Mouse (Mus musculus) neural tube, embryonic 11.5 days (tissue): ENCODE data around the gene Ide. TPM values are rescaled to one million over a fixed set of nuclear protein-coding genes. Genes with fewer than 3 reads are reported as not detected.

ENCODE experiments used
- ATAC-seq: fragments of 200-750 bp; cut with Nextera tagmentation; 2 replicates; pipeline ENCODE4 v1.8.0; 2017; ENCODE audit warnings: moderate number of reproducible peaks, mild to moderate bottlenecking, moderate TSS enrichment, moderate library complexity; ENCODE audit not compliant: insufficient read depth, low FRiP score, low TSS enrichment
- DNase-seq: peaks from one replicate; pipeline ENCODE4 v3.0.0-alpha.2; 2015; ENCODE audit warnings: low spot score
- H3K27ac ChIP-seq: fragments of 300-500 bp; sonication (generic); 2 replicates; pipeline ENCODE4 v1.5.1; 2014; ENCODE audit warnings: low read depth, mild to moderate bottlenecking, low read length
- H3K27me3 ChIP-seq: fragments of 300-500 bp; sonication (generic); 2 replicates; pipeline ENCODE4 v1.6.1; 2014; ENCODE audit warnings: mild to moderate bottlenecking, low read length, mixed read lengths; ENCODE audit not compliant: control insufficient read depth, insufficient read depth
- H3K36me3 ChIP-seq: fragments of 300-500 bp; sonication (generic); 2 replicates; pipeline ENCODE4 v1.6.1; 2014; ENCODE audit warnings: mild to moderate bottlenecking, low read length, moderate library complexity, mixed read lengths; ENCODE audit not compliant: control insufficient read depth, insufficient read depth
- H3K4me1 ChIP-seq: fragments of 300-500 bp; sonication (generic); 2 replicates; pipeline ENCODE4 v1.6.1; 2014; ENCODE audit warnings: low read length, mixed read lengths; ENCODE audit not compliant: control insufficient read depth, insufficient read depth
- H3K4me2 ChIP-seq: fragments of 300-500 bp; sonication (generic); 2 replicates; pipeline ENCODE4 v1.6.1; 2014; ENCODE audit warnings: low read depth, mild to moderate bottlenecking, moderate library complexity
- H3K4me3 ChIP-seq: fragments of 300-500 bp; sonication (generic); 2 replicates; pipeline ENCODE4 v1.5.1; 2014; ENCODE audit warnings: low read depth, low read length
- H3K9ac ChIP-seq: fragments of 300-500 bp; sonication (generic); 2 replicates; pipeline ENCODE4 v1.6.1; 2014; ENCODE audit warnings: mild to moderate bottlenecking, low read length
- H3K9me3 ChIP-seq: fragments of 300-500 bp; sonication (generic); 2 replicates; pipeline ENCODE4 v1.6.1; 2016; ENCODE audit warnings: low read length; ENCODE audit not compliant: control insufficient read depth
- WGBS: fragments of 180-500 bp; shearing (Covaris S2); extraction: QIAGEN DNeasy Blood & Tissue Kit; methylation state at CpG from one replicate; pipeline ENCODE4 v1.1.7; 2014; 5-methylcytosine and 5-hydroxymethylcytosine counted together
- polyA plus RNA-seq: library from polyadenylated mRNA; unstranded; fragments of >200 nt; fragmentation: Nextera tagmentation; extraction: Ambion mirVana; gene quantifications from 2 replicates; pipeline ENCODE4 v1.2.1, GENCODE M21; 2014

Gene Ide
- polyA plus RNA-seq, 1 experiment from 2014 or later: 67.0 TPM

- WGBS: 94% methylated on average over 16 of the region's 16 CpGs
- Histone ChIP-seq H3K4me1 (no peaks in the 10 kb centered on the region), H3K4me3 (no peak overlapping the region), H3K9me3 (no peaks in the 10 kb centered on the region), H3K27ac (no peak overlapping the region), H3K4me2 (no peak overlapping the region), H3K27me3 (no peaks in the 10 kb centered on the region), H3K9ac (no peak overlapping the region), H3K36me3 (no peaks in the 10 kb centered on the region; the same call in 1 of the 2 replicates)
- ATAC-seq (no peak), DNase-seq (no peak)
These were observed 68.5 kb downstream of the Ide start for GRCm38 (mm10) chr19:37269106-37269505.

GRCm38 (mm10) chr19:37265333-37266103, 72.1 kb downstream of the Ide start:
- no peak overlapping the region for H3K4me3 ChIP-seq
- DNase-seq (peak; percentile 84), ATAC-seq (peak; percentile 62)
- H3K27ac ChIP-seq: no peak overlapping the region
- no peaks in the 10 kb centered on the region for H3K4me1 ChIP-seq
- no peaks in the 10 kb centered on the region; the same call in 1 of the 2 replicates for H3K36me3 ChIP-seq
- no peaks in the 10 kb centered on the region for H3K27me3 ChIP-seq
- no peaks in the 10 kb centered on the region for H3K9me3 ChIP-seq
- no peak overlapping the region for H3K4me2 ChIP-seq
- WGBS: 37% methylated on average over 10 of the region's 10 CpGs
- no peak overlapping the region for H3K9ac ChIP-seq

DNA sequence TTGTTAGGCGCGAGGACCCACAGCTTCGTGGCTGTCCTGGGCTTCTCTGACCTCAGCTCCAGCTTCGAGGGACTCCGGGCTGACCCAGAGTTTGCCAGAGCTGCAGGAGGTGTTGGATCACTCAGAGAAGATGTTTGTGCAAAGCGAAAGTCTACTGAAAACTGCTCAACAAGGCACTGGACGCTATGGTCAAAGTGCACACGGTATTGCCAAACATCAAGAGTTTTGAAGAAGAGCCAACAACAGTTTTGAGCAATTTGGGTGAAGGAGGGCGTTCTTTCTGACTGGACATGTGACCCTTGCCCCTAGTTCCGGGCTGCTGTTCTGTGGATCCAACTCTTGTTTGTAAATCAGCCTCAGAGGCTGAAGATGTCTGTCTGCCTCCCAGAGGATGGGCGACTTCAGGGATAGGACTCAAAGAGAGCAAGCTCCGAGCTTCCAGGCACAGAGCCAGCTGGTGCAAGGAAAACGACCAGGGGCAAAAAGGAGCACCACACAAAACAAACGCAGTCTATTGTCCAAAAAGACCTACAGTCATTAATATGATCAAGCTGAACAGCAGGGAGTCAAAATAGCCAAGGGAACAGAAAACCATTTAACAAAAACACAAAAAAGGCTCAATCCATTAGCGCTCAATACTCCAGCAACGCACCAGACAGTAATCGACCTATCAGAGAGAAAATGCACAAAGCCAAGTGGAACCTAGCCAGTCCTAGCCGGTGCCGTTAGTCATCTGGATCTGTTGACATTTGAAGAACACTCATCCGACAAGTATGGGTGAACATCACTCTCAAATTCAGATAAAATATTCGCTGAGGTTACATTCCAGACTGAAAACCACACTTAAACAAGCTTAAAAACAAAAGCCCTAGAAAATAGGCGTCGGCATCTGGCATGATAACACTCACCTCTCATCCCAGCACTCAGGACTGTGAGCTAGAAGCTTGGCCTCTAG, 73.4 kb downstream of the Ide start:
- Histone ChIP-seq H3K9ac (no peak overlapping the region), H3K36me3 (no peaks in the 10 kb centered on the region; the same call in 1 of the 2 replicates), H3K9me3 (no peaks in the 10 kb centered on the region), H3K4me3 (no peak overlapping the region), H3K27me3 (no peaks in the 10 kb centered on the region), H3K27ac (no peak overlapping the region), H3K4me2 (no peak overlapping the region), H3K4me1 (no peaks in the 10 kb centered on the region)
- DNase-seq (peak; percentile 32), ATAC-seq (peak; percentile 46; the same call in 1 of the 2 replicates)
- 67% methylated on average over 23 of the region's 23 CpGs for WGBS

DNA sequence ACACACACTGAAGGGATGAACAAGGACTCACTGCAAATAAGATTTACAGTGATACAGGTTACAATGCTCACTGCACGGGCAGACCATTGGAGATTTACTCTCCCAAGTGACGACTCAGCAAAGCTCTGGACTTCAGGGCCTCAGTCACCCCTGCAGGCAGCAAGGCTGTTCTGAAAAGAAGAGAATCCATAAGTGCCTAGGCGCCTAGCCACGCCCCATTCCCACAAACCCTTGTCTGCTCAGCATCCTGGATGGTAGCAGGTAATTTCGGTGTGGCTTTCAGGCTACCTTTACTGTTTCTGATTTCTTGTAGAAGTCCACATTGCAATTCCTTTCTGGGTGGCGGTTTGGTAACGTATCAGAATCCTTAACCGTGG, 74.1 kb downstream of the Ide start:
- Histone ChIP-seq H3K27me3 (no peaks in the 10 kb centered on the region), H3K4me1 (no peaks in the 10 kb centered on the region), H3K4me3 (no peak overlapping the region), H3K9ac (no peak overlapping the region), H3K4me2 (no peak overlapping the region), H3K36me3 (no peaks in the 10 kb centered on the region; the same call in 1 of the 2 replicates), H3K9me3 (no peaks in the 10 kb centered on the region), H3K27ac (no peak overlapping the region)
- DNase-seq (no peak), ATAC-seq (no peak)
- 65% methylated on average over 8 of the region's 8 CpGs for WGBS

DNA sequence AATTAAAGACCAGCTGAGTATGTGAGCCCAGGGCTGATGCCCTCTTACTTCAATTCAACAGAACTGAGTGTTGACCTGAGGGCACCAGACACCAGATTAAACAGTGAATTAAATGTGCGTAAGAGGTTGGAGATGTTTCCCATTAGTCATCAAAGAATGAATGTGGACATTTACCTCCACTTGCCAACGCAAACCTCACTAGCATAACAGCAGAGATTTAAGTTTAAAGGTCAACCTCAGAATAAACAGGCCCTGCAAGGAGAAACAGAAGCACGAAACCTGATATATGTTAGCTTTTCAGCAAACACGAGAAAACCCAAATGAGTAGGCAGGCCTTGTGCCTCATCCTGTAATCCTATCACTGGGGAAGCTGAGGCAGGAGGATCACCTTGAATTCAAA, 75.3 kb downstream of the Ide start:
- Histone ChIP-seq H3K9me3 (no peaks in the 10 kb centered on the region), H3K27me3 (no peaks in the 10 kb centered on the region), H3K36me3 (no peaks in the 10 kb centered on the region), H3K9ac (no peak overlapping the region), H3K4me3 (no peak overlapping the region), H3K4me1 (no peaks in the 10 kb centered on the region), H3K4me2 (no peak overlapping the region), H3K27ac (no peak overlapping the region)
- WGBS: 62% methylated on average over 4 of the region's 4 CpGs
- no peak for ATAC-seq
- no peak for DNase-seq

GRCm38 (mm10) chr19:37255321-37255720, 82.3 kb downstream of the Ide start:
- 91% methylated on average over 9 of the region's 9 CpGs for WGBS
- no peaks in the 10 kb centered on the region for H3K9me3 ChIP-seq
- no peaks in the 10 kb centered on the region for H3K27me3 ChIP-seq
- DNase-seq (no peak), ATAC-seq (no peak)
- no peak overlapping the region for H3K4me3 ChIP-seq
- H3K36me3 ChIP-seq: no peaks in the 10 kb centered on the region
- no peak overlapping the region for H3K9ac ChIP-seq
- H3K4me1 ChIP-seq: no peaks in the 10 kb centered on the region
- no peak overlapping the region for H3K27ac ChIP-seq
- H3K4me2 ChIP-seq: no peak overlapping the region

- Histone ChIP-seq H3K9me3 (no peaks in the 10 kb centered on the region), H3K27ac (no peak overlapping the region), H3K27me3 (no peaks in the 10 kb centered on the region), H3K4me1 (no peaks in the 10 kb centered on the region), H3K4me3 (no peak overlapping the region), H3K4me2 (no peak overlapping the region), H3K9ac (no peak overlapping the region), H3K36me3 (no peaks in the 10 kb centered on the region)
- ATAC-seq: no peak
- WGBS: 71% methylated on average over 6 of the region's 6 CpGs
- DNase-seq: no peak
These were observed 85.5 kb downstream of the Ide start for GRCm38 (mm10) chr19:37252104-37252503.

- no peak overlapping the region for H3K9ac ChIP-seq
- H3K27me3 ChIP-seq: no peaks in the 10 kb centered on the region
- H3K27ac ChIP-seq: no peak overlapping the region
- no peak for ATAC-seq
- 73% methylated on average over 3 of the region's 3 CpGs for WGBS
- no peaks in the 10 kb centered on the region for H3K9me3 ChIP-seq
- H3K4me3 ChIP-seq: no peak overlapping the region
- DNase-seq: no peak
- no peak overlapping the region for H3K4me2 ChIP-seq
- no peaks in the 10 kb centered on the region for H3K36me3 ChIP-seq
- H3K4me1 ChIP-seq: no peaks in the 10 kb centered on the region
These were observed 89.5 kb downstream of the Ide start for GRCm38 (mm10) chr19:37248199-37248598.
